Mouse (Mus musculus): ENCODE measurements around the gene Serinc4.

GRCm38 (mm10) chr2:121449545-121450011, 7.0 kb downstream of the Serinc4 start:
- TF ChIP-seq CTCF (IDR thresholded peaks at IDR 0.05): no peak
- no peak for TF ChIP-seq EP300 (IDR thresholded peaks at IDR 0.05)

Data from lung, postnatal 0 days (tissue).